Comparison of ENCODE assay signal across 9 mouse cellular contexts in genomic region chr6:7554829-7555391, GRCm38 (mm10). TPM values are rescaled to one million over a fixed set of nuclear protein-coding genes. Genes with fewer than 3 reads are reported as not detected.
A peak's percentile ranks its signal among the peaks of the same experiment; 100 is the strongest.
DNase-seq lines count a peak whose midpoint lies in the region; ATAC-seq and TF ChIP-seq lines count a peak whose summit lies in the region.
"Had no signal": no experiment of that assay in that cellular context is flagged by ENCODE, and none has a peak within 500 bp of the region (broad histone marks: within the 10 kb centered on the region; RNA-seq: fewer than 3 reads in every experiment).

Gene Tac1, plus strand, starts transcription at chr6:7554879.

- H3K27me3 ChIP-seq in heart, embryonic 12.5 days (replicated peaks), result peaks cover 38% of the 10 kb centered on the region
- peaks cover 26% of the 10 kb centered on the region for H3K27me3 ChIP-seq in forebrain, embryonic 11.5 days (ENCODE audit: control insufficient read depth, insufficient read depth, low read length)

- H3K4me3 ChIP-seq in heart, embryonic 12.5 days, result peak within 1 kb of the TSS; percentile 43
- peak within 1 kb of the TSS; percentile 38 for H3K4me3 ChIP-seq in forebrain, embryonic 11.5 days (ENCODE audit: low read depth, low read length)
- H3K4me3 ChIP-seq in olfactory bulb, adult 2 months (ENCODE audit: insufficient read depth, low read depth, low read length), result peak within 1 kb of the TSS; percentile 27

- no peaks in the 10 kb centered on the region for H3K9me3 ChIP-seq in heart, embryonic 12.5 days (replicated peaks)
- no peaks in the 10 kb centered on the region for H3K9me3 ChIP-seq in forebrain, embryonic 11.5 days (ENCODE audit: control insufficient read depth, low read length)
- H3K9me3 ChIP-seq: G1E had no signal

- TF ChIP-seq POLR2A in olfactory bulb, adult 2 months (IDR thresholded peaks at IDR 0.05; ENCODE audit: insufficient read depth, low read depth, low read length), result no peak

- peak within 1 kb of the TSS; percentile 75 for H3K4me2 ChIP-seq in heart, embryonic 12.5 days
- peak within 1 kb of the TSS; percentile 76 for H3K4me2 ChIP-seq in forebrain, embryonic 11.5 days (ENCODE audit: low read depth, low read length, severe bottlenecking)

- intact Hi-C loops in left cerebral cortex, postnatal 36 days (cut with DNase I), result no loop called here

- no peaks in the 10 kb centered on the region for H3K36me3 ChIP-seq in heart, embryonic 12.5 days
- H3K36me3 ChIP-seq in forebrain, embryonic 11.5 days (ENCODE audit: control insufficient read depth, insufficient read depth, low read length), result no peaks in the 10 kb centered on the region
- H3K36me3 ChIP-seq: G1E had no signal

- TF ChIP-seq CTCF in olfactory bulb, adult 2 months (IDR thresholded peaks at IDR 0.05; ENCODE audit: insufficient read depth, low read depth, low read length), result no peak

- H3K4me1 ChIP-seq in heart, embryonic 12.5 days (replicated peaks), result peaks cover 20% of the 10 kb centered on the region
- H3K4me1 ChIP-seq in forebrain, embryonic 11.5 days (replicated peaks; ENCODE audit: control insufficient read depth, insufficient read depth, low read length), result peaks cover 8% of the 10 kb centered on the region
- H3K4me1 ChIP-seq in olfactory bulb, adult 2 months (ENCODE audit: control insufficient read depth, insufficient read depth, low read length), result peaks cover 17% of the 10 kb centered on the region

- 0 out of 2 replicates have a peak within 1 kb of the TSS, but pooled peaks have one; percentile 24 for H3K9ac ChIP-seq in heart, embryonic 12.5 days
- peak within 1 kb of the TSS; percentile 29 for H3K9ac ChIP-seq in forebrain, embryonic 11.5 days (ENCODE audit: low read length)

- 4% methylated on average over 37 of the region's 37 CpGs for WGBS in heart, embryonic 12.5 days
- WGBS in forebrain, embryonic 11.5 days, result 2% methylated on average over 37 of the region's 37 CpGs
- 2% methylated on average over 37 of the region's 37 CpGs for WGBS in olfactory bulb, adult 2 months

- DNase-seq in heart, adult 9 months (ENCODE audit: low spot score in 2 of 2), result no peak
- DNase-seq in ES-CJ7 (ENCODE audit: low read depth, low spot score), result peak; percentile 11
- peak; percentile 61 for DNase-seq in forebrain, embryonic 11.5 days (ENCODE audit: low spot score)
- DNase-seq in left cerebral cortex, postnatal 36 days (ENCODE audit: low spot score in 2 of 2), result peak in 1 of 2 experiments; percentile 10
- no peak for DNase-seq in urinary bladder, adult 18-20 months (ENCODE audit: low spot score in 2 of 2)
- DNase-seq in ovary, adult 18-20 months (ENCODE audit: low spot score), result no peak

- H3K27ac ChIP-seq in heart, embryonic 12.5 days (ENCODE audit: poor library complexity, severe bottlenecking), result no peak within 1 kb of the TSS
- no peak within 1 kb of the TSS for H3K27ac ChIP-seq in forebrain, embryonic 11.5 days (ENCODE audit: low read depth, low read length)
- no peak within 1 kb of the TSS for H3K27ac ChIP-seq in olfactory bulb, adult 2 months (ENCODE audit: insufficient read depth, low read depth, low read length)

- peak; percentile 51; the same call in 1 of the 2 replicates for ATAC-seq in heart, embryonic 12.5 days (ENCODE audit: insufficient number of reproducible peaks, low FRiP score)
- ATAC-seq in forebrain, embryonic 11.5 days (replicated peaks; ENCODE audit: low FRiP score), result peak; percentile 67

RNA-seq across cellular contexts. Expression of gene Tac1, which starts in this region (rescaled TPM):
- polyA plus RNA-seq in heart, embryonic 12.5 days (2016; fragmentation: Nextera tagmentation; extraction: Ambion mirVana), result 0.40 and 0.51 TPM in 2 replicates
- polyA plus RNA-seq in forebrain, embryonic 11.5 days (2014; fragmentation: Nextera tagmentation; extraction: Ambion mirVana), result 6.8 and 9.0 TPM in 2 replicates
- 10 to 100 TPM; 24.3 to 66.7 TPM for total RNA-seq in left cerebral cortex, postnatal 36 days (2021)
- polyA plus RNA-seq in olfactory bulb, adult 2 months (2012; ENCODE audit: insufficient read depth, insufficient read length, low replicate concordance, missing spikeins), result not detected in 2 replicates
- total RNA-seq: G1E had no signal
- polyA plus RNA-seq: G1E had no signal

Comparison
In these comparisons a context has a peak if more than half of its experiments do, and no peak if none do; other contexts are left out.
1. Peak in ATAC-seq, H3K4me3 ChIP-seq, H3K9ac ChIP-seq and H3K4me2 ChIP-seq in heart, embryonic 12.5 days; RNA of the gene not detected or under 1 TPM.
2. DNase-seq: peak in ES-CJ7 (single experiment) and forebrain, embryonic 11.5 days (single experiment); none in heart, adult 9 months (0 of 2), urinary bladder, adult 18-20 months (0 of 2) and ovary, adult 18-20 months (single experiment).
3. Peak in every context shown above with its lines, with median percentiles within 50 percentile points of each other: H3K4me3 ChIP-seq.